Mouse (Mus musculus) C2C12 (cell line): Measurements from ENCODE around the gene Eif4g3.

Experiments
- CTCF ChIP-seq: IDR thresholded peaks from one replicate; pipeline ENCODE4 v1.5.1; 2011; ENCODE audit not compliant: control insufficient read depth, insufficient read depth, insufficient read length
- FOSL1 ChIP-seq: IDR thresholded peaks from one replicate; pipeline ENCODE4 v1.8.0; 2011; ENCODE audit warnings: mild to moderate bottlenecking, low read length; ENCODE audit not compliant: poor library complexity, insufficient read depth, severe bottlenecking

DNA sequence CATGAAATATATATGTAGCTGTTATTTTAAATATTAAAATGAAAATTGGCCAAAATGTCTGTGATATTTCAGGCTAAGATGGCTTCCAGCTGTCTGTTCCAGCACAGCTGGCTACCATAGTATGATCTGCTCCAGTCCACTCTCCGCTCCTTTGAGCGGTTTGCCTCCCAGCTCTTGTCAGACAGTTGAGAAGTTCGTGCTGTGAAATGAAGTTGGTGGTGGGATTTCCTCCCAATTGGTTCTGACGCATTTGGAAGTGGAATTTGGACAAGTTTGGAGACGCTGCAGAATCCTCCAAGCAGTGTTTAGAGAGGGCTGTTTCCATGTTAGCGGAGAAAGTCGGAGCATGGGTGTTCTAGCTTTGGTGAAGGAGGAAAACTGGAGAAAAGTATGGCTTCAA lies 148.5 kb downstream of the Eif4g3 start:
- no peak for TF ChIP-seq FOSL1
- TF ChIP-seq CTCF: no peak
